Mouse (Mus musculus) spleen, adult 2 months (tissue): ENCODE results near the gene Ly6g5c. TPM values are rescaled to one million over a fixed set of nuclear protein-coding genes. Genes with fewer than 3 reads are reported as not detected.

Experiments
- DNase-seq, 2 experiments: peaks; one replicate each; pipeline versions ENCODE4 v3.0.0 to v3.0.0-alpha.2; 2012 to 2021; ENCODE audit warnings: low spot score in 2 of 2, low read depth in 1 of 2
- H3K27ac ChIP-seq: fragments of 200-500 bp; 2 replicates; pipeline ENCODE4 v1.5.1; 2012; ENCODE audit warnings: low read length, inconsistent platforms; ENCODE audit not compliant: insufficient read depth
- H3K27me3 ChIP-seq: fragments of 200-500 bp; 2 replicates; pipeline ENCODE4 v1.6.1; 2012; ENCODE audit warnings: mild to moderate bottlenecking, moderate library complexity, low read length, inconsistent platforms; ENCODE audit not compliant: control insufficient read depth, insufficient read depth
- H3K36me3 ChIP-seq: fragments of 200-500 bp; 2 replicates; pipeline ENCODE4 v1.6.1; 2012; ENCODE audit warnings: mild to moderate bottlenecking, low read length, inconsistent platforms; ENCODE audit not compliant: control insufficient read depth, insufficient read depth
- H3K4me1 ChIP-seq: fragments of 200-500 bp; 2 replicates; pipeline ENCODE4 v1.6.1; 2011; ENCODE audit warnings: inconsistent platforms; ENCODE audit not compliant: control insufficient read depth, insufficient read depth, insufficient read length
- H3K4me3 ChIP-seq: fragments of 200-500 bp; 2 replicates; pipeline ENCODE4 v1.5.1; 2011; ENCODE audit warnings: mild to moderate bottlenecking, inconsistent platforms; ENCODE audit not compliant: insufficient read depth, insufficient read length; ENCODE audit errors: extremely low read depth
- CTCF ChIP-seq: fragments of 200-500 bp; IDR thresholded peaks from 2 replicates; pipeline ENCODE4 v1.5.1; 2011; ENCODE audit warnings: mild to moderate bottlenecking, inconsistent platforms; ENCODE audit not compliant: insufficient read depth, insufficient read length, insufficient replicate concordance; ENCODE audit errors: extremely low read depth
- POLR2A ChIP-seq: fragments of 200-500 bp; IDR thresholded peaks from 2 replicates; pipeline ENCODE4 v1.6.1; 2011; ENCODE audit warnings: low read depth, low read length, inconsistent platforms
- WGBS: fragments of 180-500 bp; shearing (Covaris S2); methylation state at CpG from one replicate; pipeline ENCODE4 v1.1.7; 2018; 5-methylcytosine and 5-hydroxymethylcytosine counted together
- polyA plus RNA-seq: library from polyadenylated mRNA; depleted of rRNA; stranded (reverse); fragments of >200 nt; gene quantifications from 2 replicates; pipeline ENCODE4 v1.2.3, GENCODE M21; 2012

Ly6g5c gene
- polyA plus RNA-seq, 1 experiment = not detected

- no peak overlapping the region for H3K4me3 ChIP-seq
- WGBS = 86% methylated on average over 6 of the region's 6 CpGs
- DNase-seq = no peak
- H3K4me1 ChIP-seq = no peaks in the 10 kb centered on the region
- TF ChIP-seq POLR2A = no peak
- TF ChIP-seq CTCF = no peak
- H3K27ac ChIP-seq = no peak overlapping the region
- H3K27me3 ChIP-seq = no peaks in the 10 kb centered on the region
- peaks cover 73% of the 10 kb centered on the region for H3K36me3 ChIP-seq
These were observed 33.9 kb downstream of the Ly6g5c start for GRCm38 (mm10) chr17:35141971-35142370.

GRCm38 (mm10) chr17:35146139-35146538 lies 38.1 kb downstream of the Ly6g5c start:
- Histone ChIP-seq H3K27ac (no peak overlapping the region), H3K4me1 (no peaks in the 10 kb centered on the region), H3K4me3 (no peak overlapping the region), H3K27me3 (no peaks in the 10 kb centered on the region), H3K36me3 (peaks cover 77% of the 10 kb centered on the region)
- 86% methylated on average over 5 of the region's 5 CpGs for WGBS
- no peak for TF ChIP-seq POLR2A
- no peak for TF ChIP-seq CTCF
- no peak for DNase-seq

GRCm38 (mm10) chr17:35147348-35147747 lies 39.3 kb downstream of the Ly6g5c start:
- no peak for DNase-seq
- Histone ChIP-seq H3K27me3 (no peaks in the 10 kb centered on the region), H3K36me3 (peaks cover 75% of the 10 kb centered on the region), H3K27ac (no peak overlapping the region), H3K4me1 (no peaks in the 10 kb centered on the region), H3K4me3 (no peak overlapping the region)
- WGBS = 85% methylated on average over 3 of the region's 3 CpGs
- TF ChIP-seq POLR2A = no peak
- TF ChIP-seq CTCF = no peak

- Histone ChIP-seq H3K4me1 (no peaks in the 10 kb centered on the region), H3K36me3 (peaks cover 76% of the 10 kb centered on the region), H3K4me3 (no peak overlapping the region), H3K27me3 (no peaks in the 10 kb centered on the region), H3K27ac (no peak overlapping the region)
- no peak for DNase-seq
- no peak for TF ChIP-seq CTCF
- no peak for TF ChIP-seq POLR2A
- WGBS = 71% methylated on average over 5 of the region's 5 CpGs
These were observed 40.0 kb downstream of the Ly6g5c start for GRCm38 (mm10) chr17:35147922-35148639.

GRCm38 (mm10) chr17:35152121-35152520 lies 44.0 kb downstream of the Ly6g5c start:
- H3K36me3 ChIP-seq = peaks cover 78% of the 10 kb centered on the region
- no peak for DNase-seq
- WGBS = 94% methylated on average over 4 of the region's 4 CpGs
- no peak overlapping the region for H3K4me3 ChIP-seq
- no peak overlapping the region for H3K27ac ChIP-seq
- TF ChIP-seq CTCF = no peak
- no peak for TF ChIP-seq POLR2A
- no peaks in the 10 kb centered on the region for H3K4me1 ChIP-seq
- H3K27me3 ChIP-seq = no peaks in the 10 kb centered on the region

- TF ChIP-seq CTCF (no peak), POLR2A (no peak)
- Histone ChIP-seq H3K4me1 (no peaks in the 10 kb centered on the region), H3K36me3 (peaks cover 86% of the 10 kb centered on the region), H3K27me3 (no peaks in the 10 kb centered on the region), H3K4me3 (no peak overlapping the region), H3K27ac (no peak overlapping the region)
- DNase-seq = no peak
- 91% methylated on average over 9 of the region's 9 CpGs for WGBS
These were observed 45.0 kb downstream of the Ly6g5c start for GRCm38 (mm10) chr17:35153077-35153476.

- WGBS = 94% methylated on average over 4 of the region's 4 CpGs
- no peak for DNase-seq
- H3K36me3 ChIP-seq = peaks cover 93% of the 10 kb centered on the region
- no peak overlapping the region for H3K27ac ChIP-seq
- TF ChIP-seq CTCF (no peak), POLR2A (no peak)
- H3K4me3 ChIP-seq = no peak overlapping the region
- no peaks in the 10 kb centered on the region for H3K4me1 ChIP-seq
- H3K27me3 ChIP-seq = no peaks in the 10 kb centered on the region
These were observed 45.9 kb downstream of the Ly6g5c start for GRCm38 (mm10) chr17:35153931-35154330.
